Mouse (Mus musculus) forebrain, embryonic 12.5 days (tissue): ENCODE results near the gene Etfa. TPM values are rescaled to one million over a fixed set of nuclear protein-coding genes. Genes with fewer than 3 reads are reported as not detected.

ENCODE experiments used
- ATAC-seq: fragments of 200-750 bp; cut with Nextera tagmentation; 2 replicates; pipeline ENCODE4 v1.8.0; 2017; ENCODE audit warnings: moderate TSS enrichment; ENCODE audit not compliant: low FRiP score
- H3K27ac ChIP-seq: fragments of 300-500 bp; sonication (generic); 2 replicates; pipeline ENCODE4 v1.5.1; 2016; ENCODE audit warnings: mild to moderate bottlenecking
- H3K27me3 ChIP-seq: fragments of 300-500 bp; sonication (generic); 2 replicates; pipeline ENCODE4 v1.6.1; 2016; ENCODE audit warnings: mild to moderate bottlenecking
- H3K36me3 ChIP-seq: fragments of 300-500 bp; sonication (generic); replicated peaks from 2 replicates; pipeline ENCODE4 v1.6.1; 2016; ENCODE audit warnings: mild to moderate bottlenecking
- H3K4me1 ChIP-seq: fragments of 300-500 bp; sonication (generic); 2 replicates; pipeline ENCODE4 v1.6.1; 2016
- H3K4me2 ChIP-seq: fragments of 300-500 bp; sonication (generic); 2 replicates; pipeline ENCODE4 v1.6.1; 2016; ENCODE audit warnings: mild to moderate bottlenecking, moderate library complexity
- H3K4me3 ChIP-seq: fragments of 300-500 bp; sonication (generic); replicated peaks from 2 replicates; pipeline ENCODE4 v1.5.1; 2016; ENCODE audit warnings: mild to moderate bottlenecking
- H3K9ac ChIP-seq: fragments of 300-500 bp; sonication (generic); 2 replicates; pipeline ENCODE4 v1.6.1; 2016; ENCODE audit warnings: mild to moderate bottlenecking
- H3K9me3 ChIP-seq: fragments of 300-500 bp; sonication (generic); 2 replicates; pipeline ENCODE4 v1.6.1; 2016
- WGBS: fragments of 180-500 bp; shearing (Covaris S2); methylation state at CpG from one replicate; pipeline ENCODE4 v1.1.7; 2016; 5-methylcytosine and 5-hydroxymethylcytosine counted together
- polyA plus RNA-seq: library from polyadenylated mRNA; unstranded; fragments of >200 nt; fragmentation: Nextera tagmentation; extraction: Ambion mirVana; gene quantifications from 2 replicates; pipeline ENCODE4 v1.2.1, GENCODE M21; 2016

The Etfa gene
- polyA plus RNA-seq, 1 experiment from 2014 or later = 136 TPM

DNA sequence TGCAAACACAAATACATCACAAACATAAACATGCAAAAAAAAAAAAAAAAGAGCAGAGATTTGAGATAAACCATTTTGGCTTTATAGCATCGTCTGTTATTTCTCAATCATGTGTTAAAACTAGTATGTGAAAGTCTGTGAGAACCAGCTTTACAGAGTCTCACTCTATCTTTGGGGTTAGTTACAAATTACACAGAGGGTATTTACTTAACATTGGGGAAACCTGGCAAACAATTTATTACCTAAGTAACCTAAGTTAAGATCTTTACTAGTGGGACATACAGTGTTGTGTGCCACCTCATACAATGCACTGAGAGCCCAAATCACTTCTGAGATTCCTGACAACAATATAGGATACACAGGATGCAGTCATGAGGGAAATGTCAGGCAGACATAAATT, 2.3 kb downstream of the Etfa start:
- Histone ChIP-seq H3K36me3 (no peaks in the 10 kb centered on the region), H3K4me1 (peaks cover 9% of the 10 kb centered on the region), H3K27me3 (peaks cover 15% of the 10 kb centered on the region), H3K4me2 (no peak overlapping the region), H3K27ac (no peak overlapping the region), H3K4me3 (no peak overlapping the region), H3K9ac (no peak overlapping the region), H3K9me3 (no peaks in the 10 kb centered on the region)
- 97% methylated on average over 1 of the region's 1 CpGs for WGBS
- no peak for ATAC-seq

GRCm38 (mm10) chr9:55508701-55509100, 3.3 kb downstream of the Etfa start:
- Histone ChIP-seq H3K4me1 (peaks cover 9% of the 10 kb centered on the region), H3K9me3 (no peaks in the 10 kb centered on the region), H3K4me3 (no peak overlapping the region), H3K9ac (no peak overlapping the region), H3K36me3 (no peaks in the 10 kb centered on the region), H3K4me2 (no peak overlapping the region), H3K27me3 (peaks cover 10% of the 10 kb centered on the region), H3K27ac (no peak overlapping the region)
- no peak for ATAC-seq
- 71% methylated on average over 4 of the region's 4 CpGs for WGBS

DNA sequence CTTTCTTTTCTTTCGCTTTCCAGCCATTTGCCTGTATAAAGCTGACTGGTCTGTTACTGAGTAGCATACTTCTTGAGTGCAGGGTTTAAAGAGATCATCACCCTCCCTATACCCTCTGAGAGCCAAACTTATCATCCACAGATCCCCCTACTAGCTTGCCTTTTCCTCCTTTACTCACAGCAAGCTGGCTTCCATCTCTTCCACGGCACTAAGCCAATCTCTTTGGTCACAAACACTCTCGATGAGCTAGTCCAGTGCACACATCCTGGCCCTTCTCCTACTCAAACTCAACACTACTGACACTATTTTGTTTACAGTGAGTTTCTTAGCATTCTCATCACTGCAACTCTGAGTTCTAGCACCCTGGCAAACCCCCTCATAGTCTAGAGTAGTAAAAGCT, 4.1 kb downstream of the Etfa start:
- no peak overlapping the region for H3K4me2 ChIP-seq
- H3K4me3 ChIP-seq = no peak overlapping the region
- no peak overlapping the region for H3K27ac ChIP-seq
- peaks cover 4% of the 10 kb centered on the region; the same call in 1 of the 2 replicates for H3K27me3 ChIP-seq
- no peaks in the 10 kb centered on the region for H3K36me3 ChIP-seq
- WGBS = 87% methylated on average over 3 of the region's 3 CpGs
- peaks cover 9% of the 10 kb centered on the region for H3K4me1 ChIP-seq
- H3K9me3 ChIP-seq = no peaks in the 10 kb centered on the region
- no peak for ATAC-seq
- H3K9ac ChIP-seq = no peak overlapping the region

- no peak overlapping the region for H3K4me3 ChIP-seq
- no peaks in the 10 kb centered on the region for H3K27me3 ChIP-seq
- H3K36me3 ChIP-seq = peaks cover 5% of the 10 kb centered on the region
- no peak overlapping the region for H3K27ac ChIP-seq
- H3K9me3 ChIP-seq = no peaks in the 10 kb centered on the region
- 77% methylated on average over 2 of the region's 2 CpGs for WGBS
- H3K4me2 ChIP-seq = no peak overlapping the region
- H3K4me1 ChIP-seq = no peaks in the 10 kb centered on the region
- H3K9ac ChIP-seq = no peak overlapping the region
- no peak for ATAC-seq
Measured at GRCm38 (mm10) chr9:55482116-55482515, 29.9 kb downstream of the Etfa start.

GRCm38 (mm10) chr9:55478699-55479098, 33.3 kb downstream of the Etfa start:
- H3K36me3 ChIP-seq = no peaks in the 10 kb centered on the region; the same call in 1 of the 2 replicates
- H3K4me1 ChIP-seq = no peaks in the 10 kb centered on the region
- no peak for ATAC-seq
- H3K27me3 ChIP-seq = no peaks in the 10 kb centered on the region
- H3K4me3 ChIP-seq = no peak overlapping the region
- no peak overlapping the region for H3K4me2 ChIP-seq
- H3K27ac ChIP-seq = no peak overlapping the region
- H3K9me3 ChIP-seq = no peaks in the 10 kb centered on the region
- no peak overlapping the region for H3K9ac ChIP-seq

DNA sequence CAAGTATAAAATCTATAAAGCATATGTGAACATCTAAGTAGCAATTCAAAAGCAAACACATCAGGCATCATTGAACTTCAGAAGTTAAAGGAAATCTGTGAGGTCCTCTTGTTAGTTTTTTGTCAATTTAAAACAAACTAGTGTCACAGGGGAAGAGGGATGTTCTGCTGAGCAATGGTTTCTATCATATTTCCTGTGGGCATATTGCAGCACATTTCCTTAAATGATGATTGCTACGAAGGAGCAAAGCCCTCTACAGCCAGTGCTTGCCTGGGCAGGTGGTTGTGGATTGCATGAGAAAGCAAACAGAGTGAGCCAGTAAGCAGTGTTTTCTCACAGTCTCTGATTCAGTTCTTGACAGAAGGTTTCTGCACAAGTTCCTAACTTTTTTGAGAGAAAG, 36.0 kb downstream of the Etfa start:
- no peaks in the 10 kb centered on the region for H3K9me3 ChIP-seq
- no peak for ATAC-seq
- H3K4me1 ChIP-seq = no peaks in the 10 kb centered on the region
- H3K4me3 ChIP-seq = no peak overlapping the region
- no peak overlapping the region for H3K9ac ChIP-seq
- H3K27me3 ChIP-seq = no peaks in the 10 kb centered on the region
- 83% methylated on average over 1 of the region's 1 CpGs for WGBS
- no peak overlapping the region for H3K4me2 ChIP-seq
- H3K27ac ChIP-seq = no peak overlapping the region
- no peaks in the 10 kb centered on the region for H3K36me3 ChIP-seq

GRCm38 (mm10) chr9:55468397-55468796, 43.6 kb downstream of the Etfa start:
- H3K9ac ChIP-seq = no peak overlapping the region
- H3K4me2 ChIP-seq = no peak overlapping the region
- no peak overlapping the region for H3K4me3 ChIP-seq
- H3K36me3 ChIP-seq = no peaks in the 10 kb centered on the region
- 77% methylated on average over 1 of the region's 1 CpGs for WGBS
- no peak overlapping the region for H3K27ac ChIP-seq
- H3K9me3 ChIP-seq = no peaks in the 10 kb centered on the region
- H3K4me1 ChIP-seq = no peaks in the 10 kb centered on the region
- no peaks in the 10 kb centered on the region for H3K27me3 ChIP-seq
- no peak for ATAC-seq

DNA sequence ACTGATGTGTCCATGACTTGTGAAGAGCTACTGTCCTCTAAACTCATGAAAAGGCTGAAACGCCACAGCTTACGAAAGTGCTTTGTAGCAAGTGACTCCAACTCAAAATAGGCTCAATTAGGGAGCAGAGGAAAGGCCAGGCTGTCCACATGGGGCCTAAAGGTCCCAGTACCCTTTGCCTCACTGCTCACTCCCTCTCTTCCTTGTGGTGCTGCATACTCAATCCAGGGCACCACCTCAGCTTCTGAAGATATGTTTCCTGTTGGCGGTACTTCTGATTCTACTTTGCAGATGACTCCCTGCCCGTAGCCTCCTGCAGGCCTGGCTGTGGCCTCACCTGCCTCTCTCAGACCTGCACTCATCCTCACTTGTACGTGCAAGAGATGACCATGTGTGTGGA, 58.7 kb downstream of the Etfa start:
- no peaks in the 10 kb centered on the region for H3K4me1 ChIP-seq
- WGBS = 87% methylated on average over 5 of the region's 5 CpGs
- no peak for ATAC-seq
- H3K27me3 ChIP-seq = no peaks in the 10 kb centered on the region
- no peak overlapping the region for H3K27ac ChIP-seq
- no peaks in the 10 kb centered on the region for H3K36me3 ChIP-seq
- H3K4me2 ChIP-seq = no peak overlapping the region
- no peak overlapping the region for H3K9ac ChIP-seq
- H3K9me3 ChIP-seq = no peaks in the 10 kb centered on the region
- H3K4me3 ChIP-seq = no peak overlapping the region

DNA sequence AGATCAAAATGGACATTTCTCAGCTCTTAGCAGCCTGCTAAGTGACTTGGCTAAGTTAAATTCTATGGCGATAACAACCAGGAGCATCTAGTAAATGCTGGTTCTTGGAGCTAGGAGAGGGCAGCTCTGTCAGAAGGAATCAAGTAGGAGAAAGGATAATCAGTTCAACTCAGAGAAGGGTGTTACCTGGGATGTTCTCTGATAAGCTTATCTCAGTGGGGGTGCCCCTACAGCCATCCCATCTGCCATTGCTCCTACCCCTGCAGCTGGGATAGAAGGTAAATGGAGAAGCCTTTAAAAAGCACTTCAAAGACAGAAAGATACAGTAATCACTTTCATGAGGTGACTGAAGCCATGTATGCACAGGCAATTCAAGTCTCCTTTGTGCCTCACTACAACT, 59.1 kb downstream of the Etfa start:
- ATAC-seq = no peak
- no peaks in the 10 kb centered on the region for H3K27me3 ChIP-seq
- H3K9ac ChIP-seq = no peak overlapping the region
- H3K9me3 ChIP-seq = no peaks in the 10 kb centered on the region
- no peak overlapping the region for H3K4me2 ChIP-seq
- H3K4me1 ChIP-seq = no peaks in the 10 kb centered on the region
- no peaks in the 10 kb centered on the region for H3K36me3 ChIP-seq
- 94% methylated on average over 1 of the region's 1 CpGs for WGBS
- no peak overlapping the region for H3K4me3 ChIP-seq
- H3K27ac ChIP-seq = no peak overlapping the region

- ATAC-seq = no peak
- no peak overlapping the region for H3K4me3 ChIP-seq
- WGBS = 92% methylated on average over 3 of the region's 3 CpGs
- H3K9me3 ChIP-seq = no peaks in the 10 kb centered on the region
- H3K36me3 ChIP-seq = no peaks in the 10 kb centered on the region
- H3K27ac ChIP-seq = no peak overlapping the region
- H3K4me2 ChIP-seq = no peak overlapping the region
- H3K4me1 ChIP-seq = no peaks in the 10 kb centered on the region
- no peak overlapping the region for H3K9ac ChIP-seq
- no peaks in the 10 kb centered on the region for H3K27me3 ChIP-seq
Measured at GRCm38 (mm10) chr9:55451426-55451825, 60.6 kb downstream of the Etfa start.

GRCm38 (mm10) chr9:55450035-55450434, 62.0 kb downstream of the Etfa start:
- H3K27me3 ChIP-seq = no peaks in the 10 kb centered on the region
- H3K4me1 ChIP-seq = no peaks in the 10 kb centered on the region
- no peak overlapping the region for H3K4me2 ChIP-seq
- no peaks in the 10 kb centered on the region for H3K9me3 ChIP-seq
- H3K36me3 ChIP-seq = no peaks in the 10 kb centered on the region
- H3K9ac ChIP-seq = no peak overlapping the region
- 84% methylated on average over 6 of the region's 6 CpGs for WGBS
- ATAC-seq = no peak
- H3K4me3 ChIP-seq = no peak overlapping the region
- H3K27ac ChIP-seq = no peak overlapping the region

GRCm38 (mm10) chr9:55449108-55449507, 62.9 kb downstream of the Etfa start:
- no peak overlapping the region for H3K9ac ChIP-seq
- no peaks in the 10 kb centered on the region for H3K27me3 ChIP-seq
- no peaks in the 10 kb centered on the region for H3K36me3 ChIP-seq
- no peak overlapping the region for H3K27ac ChIP-seq
- WGBS = 83% methylated on average over 1 of the region's 1 CpGs
- H3K4me3 ChIP-seq = no peak overlapping the region
- H3K4me1 ChIP-seq = no peaks in the 10 kb centered on the region
- ATAC-seq = no peak
- no peak overlapping the region for H3K4me2 ChIP-seq
- H3K9me3 ChIP-seq = no peaks in the 10 kb centered on the region

DNA sequence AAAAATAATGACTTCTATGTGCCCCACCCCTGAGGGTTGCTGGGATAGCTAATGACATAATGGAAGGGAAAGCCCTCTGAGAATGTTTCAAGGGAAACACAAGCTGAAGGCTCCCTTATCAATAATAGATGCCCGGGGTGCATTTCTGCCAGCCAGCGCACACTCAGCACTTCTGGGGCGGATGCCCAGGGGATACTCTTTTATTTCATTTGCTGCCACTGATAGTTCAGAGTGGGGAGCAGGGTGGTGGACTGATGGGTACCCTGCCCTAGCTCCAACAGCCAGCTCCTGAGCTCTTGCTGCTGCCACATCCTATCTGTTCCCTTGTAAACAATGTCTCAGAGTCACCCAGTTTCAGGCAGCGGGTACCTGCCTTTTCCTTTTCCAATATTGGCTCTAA, 64.5 kb downstream of the Etfa start:
- H3K9me3 ChIP-seq = no peaks in the 10 kb centered on the region
- no peak overlapping the region for H3K9ac ChIP-seq
- H3K4me1 ChIP-seq = no peaks in the 10 kb centered on the region
- H3K36me3 ChIP-seq = no peaks in the 10 kb centered on the region
- H3K4me3 ChIP-seq = no peak overlapping the region
- no peak overlapping the region for H3K27ac ChIP-seq
- 86% methylated on average over 4 of the region's 4 CpGs for WGBS
- no peak overlapping the region for H3K4me2 ChIP-seq
- no peaks in the 10 kb centered on the region for H3K27me3 ChIP-seq
- no peak for ATAC-seq
